Mouse (Mus musculus): ENCODE measurements around the gene Tgfbr3l. TPM values are rescaled to one million over a fixed set of nuclear protein-coding genes. Genes with fewer than 3 reads are reported as not detected.

The Tgfbr3l gene
- polyA plus RNA-seq (2017; shearing (Covaris generic)), result 1 to 10 TPM; 4.8 to 6.7 TPM

DNA sequence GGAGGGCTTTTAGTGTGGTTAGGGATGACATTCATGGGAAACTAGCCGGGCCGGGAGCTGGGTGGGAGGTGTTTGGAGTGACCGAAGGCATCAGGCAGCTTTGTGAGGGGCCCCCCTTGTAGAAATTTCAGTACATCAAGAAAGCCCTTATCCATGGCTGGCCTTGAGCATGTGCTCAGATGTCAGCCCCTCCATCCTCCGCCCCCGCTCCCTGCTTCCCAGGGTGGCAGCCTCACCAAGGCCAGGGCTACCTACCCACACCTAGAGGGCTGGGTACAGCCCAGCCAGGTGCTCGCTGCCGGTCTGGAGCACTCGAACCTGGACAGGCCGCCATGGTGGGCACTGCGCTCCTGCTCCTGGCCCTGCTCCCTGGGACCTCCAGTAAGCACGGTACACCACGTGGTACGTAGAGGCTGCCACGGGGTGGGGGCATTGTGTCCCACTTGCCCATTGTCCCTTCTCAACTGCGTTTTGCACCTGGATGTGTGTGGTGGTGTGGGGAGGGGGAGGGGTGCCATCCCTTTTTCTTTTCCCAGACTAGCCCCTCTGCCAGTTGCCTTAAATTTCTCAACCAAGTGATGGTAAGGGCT, at the start of gene Tgfbr3l:
TSS of gene Tgfbr3l (plus strand) at position 264 of the 590 bp plus-strand sequence.

DNA sequence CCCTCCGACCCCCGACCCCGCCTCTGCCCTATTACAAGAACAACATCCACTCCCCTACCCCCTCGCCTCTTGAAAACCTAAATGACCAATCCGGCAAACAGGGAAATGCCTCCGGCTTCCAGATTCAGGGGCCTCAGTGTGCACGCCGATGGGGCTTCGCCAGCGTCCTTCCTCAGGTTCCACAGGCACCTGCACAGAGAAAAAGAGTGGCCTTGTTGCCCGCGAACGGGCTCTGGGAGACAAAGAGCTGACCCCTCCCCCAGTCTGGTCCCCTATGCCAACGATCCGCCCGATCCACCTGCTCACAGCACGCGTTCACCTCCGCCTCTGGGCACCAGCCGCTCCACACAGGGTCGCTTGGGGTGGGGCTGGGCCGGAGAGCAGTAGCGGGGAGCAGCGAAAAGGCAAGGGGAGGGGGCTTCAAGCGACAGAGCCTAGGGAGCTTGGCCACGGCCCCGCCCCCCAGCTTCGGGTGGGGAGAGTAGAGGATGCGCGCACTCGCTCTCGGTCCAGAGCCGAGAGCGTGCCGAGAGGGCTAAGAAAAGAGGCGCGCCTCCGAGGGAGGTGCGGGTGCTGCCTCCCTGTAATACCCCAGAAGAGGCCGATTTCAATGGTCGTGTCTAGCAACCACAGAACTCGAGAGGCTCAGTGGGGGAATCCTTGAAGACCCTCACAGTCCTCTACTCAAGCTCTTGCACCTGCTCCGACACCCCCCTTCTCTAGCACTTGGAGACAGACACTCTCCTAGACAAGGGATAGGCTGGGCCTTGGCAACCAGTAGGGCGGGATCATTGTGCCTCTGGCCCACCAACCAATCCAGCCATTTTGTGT, 31.0 kb upstream of the Tgfbr3l start, which contains the start of gene Prr36:
TSS of gene Prr36 (minus strand) at position 669 of the 831 bp plus-strand sequence.

DNA sequence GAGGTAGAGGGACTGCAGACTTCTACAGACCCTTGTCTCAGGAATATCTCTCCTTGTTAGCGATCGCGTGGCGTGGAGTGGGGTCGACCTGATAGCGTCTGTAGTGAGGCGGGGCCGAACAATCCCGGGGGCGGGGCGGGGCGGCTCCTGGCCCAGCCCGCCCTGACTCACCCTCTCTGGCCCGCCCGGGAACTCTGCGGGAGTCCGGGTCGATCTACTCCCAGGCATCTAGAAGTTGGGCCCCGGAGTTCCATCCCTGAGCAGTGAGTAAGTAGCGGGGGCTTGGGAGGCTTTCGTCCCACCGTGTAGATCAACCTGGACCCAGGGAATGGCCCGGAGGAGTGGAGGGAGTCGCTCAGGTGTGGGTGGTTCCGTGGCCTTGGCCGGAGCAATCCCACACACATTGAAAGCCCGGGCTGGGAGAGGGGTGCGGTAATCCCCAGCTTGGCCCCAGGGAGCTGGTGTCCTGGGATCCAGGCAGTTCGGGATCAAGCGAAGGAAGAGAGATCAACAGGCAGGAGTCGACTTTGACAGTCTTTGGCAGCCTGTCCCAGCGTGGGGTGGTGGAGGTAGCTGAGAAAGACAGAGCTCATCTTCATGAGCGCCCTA, 21.2 kb upstream of the Tgfbr3l start, which contains the start of gene Lrrc8e:
TSS of gene Lrrc8e (plus strand) at position 89 of the 609 bp plus-strand sequence.

DNA sequence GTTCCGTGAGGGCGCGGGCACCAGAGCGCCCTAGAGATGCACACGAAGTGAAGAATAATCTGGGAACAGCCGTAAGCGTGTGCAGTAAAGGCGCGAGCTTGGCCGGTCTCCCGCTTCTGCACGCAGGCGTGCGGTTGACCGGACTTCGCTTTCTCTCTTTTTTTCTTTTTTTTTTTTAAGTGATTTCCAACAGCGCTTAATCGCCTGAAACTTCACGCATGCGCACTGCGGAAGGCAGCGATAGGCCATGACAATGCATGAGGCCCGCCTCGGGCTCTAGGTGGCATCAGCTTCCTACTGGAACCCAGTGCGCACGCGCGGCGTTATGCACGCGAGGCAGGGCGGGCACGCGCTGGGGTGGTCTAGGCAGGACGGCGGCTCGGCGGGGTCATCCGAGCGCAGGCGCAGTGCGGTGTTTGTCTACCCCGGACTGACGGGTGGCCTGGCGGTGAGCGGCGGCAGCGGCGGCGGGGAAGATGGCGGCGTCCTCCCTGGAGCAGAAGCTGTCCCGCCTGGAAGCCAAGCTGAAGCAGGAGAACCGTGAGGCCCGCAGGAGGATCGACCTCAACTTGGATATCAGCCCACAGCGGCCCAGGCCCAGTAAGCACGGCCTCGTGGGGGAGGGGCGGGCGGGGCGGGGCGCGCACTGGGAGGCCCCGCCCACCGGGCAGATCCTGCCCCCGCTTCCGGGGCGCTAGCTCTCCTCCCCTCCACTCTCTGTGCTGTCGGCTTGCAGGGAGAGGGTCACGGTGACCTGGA, 9.4 kb upstream of the Tgfbr3l start, which contains the start of the genes Map2k7 and Gm49320:
TSS of gene Map2k7 (plus strand) at position 307 of the 759 bp plus-strand sequence.
TSS of gene Gm49320 (plus strand) at position 432 of the 759 bp plus-strand sequence.

DNA sequence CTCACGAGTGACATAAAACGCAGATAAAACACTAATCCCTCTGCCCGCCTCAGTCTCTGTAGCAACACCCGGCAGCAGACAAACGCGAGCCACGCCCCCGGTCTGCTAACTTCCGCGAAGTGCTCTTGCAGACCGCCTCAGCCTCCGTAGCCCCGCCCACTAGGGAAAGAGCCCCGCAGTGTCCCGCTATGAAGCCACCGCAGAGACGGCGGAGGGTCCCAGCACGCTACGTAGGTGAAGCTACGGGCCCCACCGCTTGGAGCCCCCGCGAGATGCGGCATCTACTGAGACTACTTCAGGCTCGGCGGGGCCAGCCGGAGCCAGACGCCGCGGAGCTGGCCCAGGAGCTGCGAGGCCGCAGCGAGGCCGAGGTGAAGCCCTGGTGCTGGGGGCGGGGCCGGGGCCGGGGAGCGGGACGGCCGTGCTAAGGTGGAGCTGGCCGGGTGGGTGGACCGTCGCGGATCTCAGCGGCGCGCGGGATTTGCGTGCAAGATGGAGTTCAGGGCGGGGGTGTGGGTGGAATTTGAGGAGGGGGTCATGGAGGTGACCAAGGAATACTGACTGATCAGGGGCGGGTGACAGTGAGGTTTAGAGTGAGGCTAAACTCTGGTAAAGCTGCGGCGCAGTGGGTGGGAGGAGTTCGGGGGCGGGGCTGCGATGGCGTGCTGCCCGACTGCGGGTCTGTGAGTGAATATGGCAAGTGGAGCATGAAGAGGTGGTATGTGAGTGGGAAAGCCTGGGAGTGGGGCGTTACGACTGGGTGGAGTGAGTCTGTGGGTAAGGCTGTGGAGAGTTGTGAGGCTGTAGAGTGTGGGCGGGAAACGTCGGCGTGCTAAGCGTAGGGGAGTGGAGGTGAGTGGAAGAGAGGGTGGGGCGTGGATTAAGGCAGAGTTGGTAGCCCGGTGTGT, 5.2 kb downstream of the Tgfbr3l start, which contains the start of gene Snapc2:
TSS of gene Snapc2 (plus strand) at position 147 of the 908 bp plus-strand sequence.

DNA sequence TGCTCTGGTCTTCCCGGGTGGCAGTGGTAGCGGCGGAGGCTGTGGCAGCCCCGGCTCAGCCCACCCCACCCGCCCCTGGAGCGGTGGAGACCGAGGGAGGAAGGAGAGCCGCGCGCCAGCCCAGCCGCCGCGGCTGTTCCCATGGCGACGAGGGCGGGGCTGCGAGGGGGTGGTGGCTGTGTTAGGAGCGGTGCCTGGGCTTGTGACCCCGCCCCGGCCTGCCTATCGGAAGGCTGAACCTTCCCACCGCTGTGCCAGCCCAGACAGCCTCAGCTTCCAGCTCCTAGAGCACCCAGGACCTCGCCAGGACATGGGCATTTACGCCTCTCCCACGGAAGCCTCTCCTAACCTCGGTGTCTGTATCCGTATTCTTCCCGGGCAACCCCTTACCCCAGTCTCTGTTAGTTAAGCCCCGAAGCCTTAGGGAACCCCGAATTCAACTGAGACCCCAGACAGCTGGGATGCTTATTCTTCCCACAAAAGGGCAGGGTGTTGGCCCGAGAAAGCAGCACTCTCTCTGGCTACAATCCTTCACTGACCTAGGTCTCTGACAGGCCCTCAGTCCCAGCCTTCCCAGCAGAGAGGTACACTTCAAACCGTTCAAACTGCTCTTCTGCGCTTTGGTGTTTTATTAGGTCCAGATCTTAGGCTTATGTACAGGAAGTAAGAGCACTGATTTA, 11.3 kb downstream of the Tgfbr3l start, which contains the start of gene Ctxn1:
TSS of gene Ctxn1 (minus strand) at position 150 of the 680 bp plus-strand sequence.

DNA sequence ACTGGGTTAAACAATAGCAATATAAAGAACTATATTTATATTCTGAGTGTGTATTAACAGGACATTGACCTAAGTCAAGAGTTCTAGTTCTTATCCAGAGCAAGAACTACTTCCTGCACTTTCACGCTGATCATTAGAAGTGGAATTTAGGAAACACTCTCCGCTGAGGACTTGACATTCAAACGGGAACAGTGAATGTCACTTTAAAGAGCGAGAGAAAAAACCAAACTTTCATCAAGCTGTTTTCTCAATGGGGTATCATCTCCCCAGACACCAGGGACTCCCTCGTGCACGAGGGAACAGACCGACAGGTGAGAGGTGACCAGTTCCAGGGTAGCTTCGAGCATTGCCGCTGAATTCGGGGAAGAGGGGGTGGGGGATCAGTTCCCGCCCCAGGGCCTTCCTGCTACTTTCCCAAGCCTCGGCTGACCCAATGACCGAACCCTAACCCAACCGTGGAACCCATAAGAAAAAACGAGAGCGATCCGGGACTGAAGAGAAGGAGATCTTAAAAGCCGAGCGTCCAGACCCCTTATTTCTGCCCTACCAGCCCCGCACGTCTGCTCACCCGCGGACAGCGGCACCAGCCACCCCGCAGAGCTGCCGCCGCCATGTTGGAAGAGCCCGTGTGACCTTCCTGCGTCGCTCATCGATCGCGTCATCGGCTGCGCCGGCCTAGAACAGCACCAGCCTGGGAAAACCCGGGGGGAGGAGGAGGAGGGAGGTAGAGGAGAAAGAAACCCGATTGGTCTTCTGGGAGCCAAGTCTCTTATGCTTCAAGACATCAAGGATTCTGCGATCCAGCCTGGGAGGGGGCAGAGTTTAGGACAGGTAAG, 27.5 kb downstream of the Tgfbr3l start, which contains the start of gene Timm44:
TSS of gene Timm44 (minus strand) at position 639 of the 836 bp plus-strand sequence.

Other genes starting within 250 kb of the Tgfbr3l start
- gene Cd209f, start 142.4 kb upstream of the Tgfbr3l start, polyA plus RNA-seq (2017; shearing (Covaris generic)), result under 1 TPM in 1 of 2 experiments, not detected in 1; 0.36 TPM
- gene Cd209g, start 114.1 kb upstream of the Tgfbr3l start, polyA plus RNA-seq (2017; shearing (Covaris generic)), result under 1 TPM in 1 of 2 experiments, not detected in 1; 0.55 TPM
- gene Evi5l, start 81.6 kb upstream of the Tgfbr3l start, polyA plus RNA-seq (2017; shearing (Covaris generic)), result 10 to 100 TPM; 12.9 to 14.8 TPM
- gene Prr36, start 30.8 kb upstream of the Tgfbr3l start, polyA plus RNA-seq (2017; shearing (Covaris generic)), result under 1 TPM; 0.05 to 0.20 TPM
- under 1 TPM; 0.04 to 0.50 TPM for gene Lrrc8e, start 21.4 kb upstream of the Tgfbr3l start, polyA plus RNA-seq (2017; shearing (Covaris generic))
- 10 to 100 TPM; 61.6 to 75.3 TPM for gene Map2k7, start 9.5 kb upstream of the Tgfbr3l start, polyA plus RNA-seq (2017; shearing (Covaris generic))
- 1 to 10 TPM in 1 of 2 experiments, under 1 TPM in 1; 0.52 to 2.1 TPM for gene Gm49320, start 9.3 kb upstream of the Tgfbr3l start, polyA plus RNA-seq (2017; shearing (Covaris generic))
- 10 to 100 TPM; 27.7 to 30.0 TPM for gene Snapc2, start 4.9 kb downstream of the Tgfbr3l start, polyA plus RNA-seq (2017; shearing (Covaris generic))
- under 1 TPM; 0.57 to 0.76 TPM for gene Ctxn1, start 11.1 kb downstream of the Tgfbr3l start, polyA plus RNA-seq (2017; shearing (Covaris generic))
- gene Timm44, start 27.7 kb downstream of the Tgfbr3l start, polyA plus RNA-seq (2017; shearing (Covaris generic)), result 10 to 100 TPM; 43.6 to 50.8 TPM
- 10 to 100 TPM in 1 of 2 experiments, 1 to 10 TPM in 1; 9.7 to 11.6 TPM for gene Ccl25, start 77.0 kb downstream of the Tgfbr3l start, polyA plus RNA-seq (2017; shearing (Covaris generic))
- 100 to 1,000 TPM; 177 to 203 TPM for gene Elavl1, start 77.2 kb downstream of the Tgfbr3l start, polyA plus RNA-seq (2017; shearing (Covaris generic))
- 10 to 100 TPM; 32.0 to 68.4 TPM for gene Cers4, start 244.8 kb downstream of the Tgfbr3l start, polyA plus RNA-seq (2017; shearing (Covaris generic))

All from activated CD4-positive, CD25-positive, alpha-beta regulatory T cell (primary cell).